Mouse (Mus musculus) intestine, embryonic 14.5 days (tissue): ENCODE results near the gene Fgf6. TPM values are rescaled to one million over a fixed set of nuclear protein-coding genes. Genes with fewer than 3 reads are reported as not detected.

Experiments
- ATAC-seq: fragments of 200-750 bp; cut with Nextera tagmentation; replicated peaks from 2 replicates; pipeline ENCODE4 v1.8.0; 2017; ENCODE audit warnings: low read depth, moderate number of reproducible peaks, moderate TSS enrichment, moderate library complexity; ENCODE audit not compliant: low FRiP score, low TSS enrichment
- DNase-seq: peaks from one replicate; pipeline ENCODE4 v3.0.0-alpha.2; 2018; ENCODE audit warnings: low spot score
- H3K27ac ChIP-seq: fragments of 300-500 bp; sonication (generic); 2 replicates; pipeline ENCODE4 v1.5.1; 2014; ENCODE audit warnings: low read depth, mild to moderate bottlenecking, control low read depth
- H3K27me3 ChIP-seq: fragments of 300-500 bp; sonication (generic); replicated peaks from 2 replicates; pipeline ENCODE4 v1.6.1; 2014; ENCODE audit warnings: low read length, control low read depth; ENCODE audit not compliant: control insufficient read depth, insufficient read depth
- H3K36me3 ChIP-seq: fragments of 300-500 bp; sonication (generic); 2 replicates; pipeline ENCODE4 v1.6.1; 2014; ENCODE audit warnings: low read length, control low read depth; ENCODE audit not compliant: control insufficient read depth, insufficient read depth
- H3K4me1 ChIP-seq: fragments of 300-500 bp; sonication (generic); replicated peaks from 2 replicates; pipeline ENCODE4 v1.6.1; 2014; ENCODE audit warnings: low read length, control low read depth, mixed read lengths; ENCODE audit not compliant: control insufficient read depth, insufficient read depth
- H3K4me2 ChIP-seq: fragments of 300-500 bp; sonication (generic); 2 replicates; pipeline ENCODE4 v1.6.1; 2014; ENCODE audit warnings: low read length
- H3K4me3 ChIP-seq: fragments of 300-500 bp; sonication (generic); 2 replicates; pipeline ENCODE4 v1.5.1; 2014; ENCODE audit warnings: low read depth, low read length, control low read depth, mixed read lengths
- H3K9ac ChIP-seq: fragments of 300-500 bp; sonication (generic); 2 replicates; pipeline ENCODE4 v1.6.1; 2014; ENCODE audit warnings: mild to moderate bottlenecking, low read length
- H3K9me3 ChIP-seq: fragments of 300-500 bp; sonication (generic); 2 replicates; pipeline ENCODE4 v1.6.1; 2016; ENCODE audit warnings: low read length, control low read depth; ENCODE audit not compliant: control insufficient read depth
- WGBS: fragments of 180-500 bp; shearing (Covaris S2); extraction: QIAGEN DNeasy Blood & Tissue Kit; methylation state at CpG from one replicate; pipeline ENCODE4 v1.1.7; 2014; 5-methylcytosine and 5-hydroxymethylcytosine counted together
- polyA plus RNA-seq: library from polyadenylated mRNA; unstranded; fragments of >200 nt; fragmentation: Nextera tagmentation; extraction: Ambion mirVana; gene quantifications from 2 replicates; pipeline ENCODE4 v1.2.1, GENCODE M21; 2014

Fgf6 gene
- 0.04 TPM in 1 of 2 replicates, not detected in the other for polyA plus RNA-seq

- WGBS: 77% methylated on average over 26 of the region's 26 CpGs
- ATAC-seq (no peak), DNase-seq (no peak)
- Histone ChIP-seq H3K9me3 (no peaks in the 10 kb centered on the region), H3K27ac (no peak within 1 kb of the TSS), H3K4me3 (no peak within 1 kb of the TSS), H3K27me3 (peaks cover 15% of the 10 kb centered on the region), H3K4me2 (no peak within 1 kb of the TSS), H3K4me1 (no peaks in the 10 kb centered on the region), H3K36me3 (no peaks in the 10 kb centered on the region), H3K9ac (no peak within 1 kb of the TSS)
Measured at GRCm38 (mm10) chr6:127014906-127015770, at the start of gene Fgf6. Gene Fgf6 (plus strand): TSS chr6:127015586.

- Histone ChIP-seq H3K4me3 (no peak overlapping the region), H3K4me2 (no peak overlapping the region), H3K27me3 (no peaks in the 10 kb centered on the region), H3K27ac (no peak overlapping the region), H3K36me3 (peaks cover 28% of the 10 kb centered on the region; the same call in 1 of the 2 replicates), H3K9me3 (no peaks in the 10 kb centered on the region), H3K4me1 (no peaks in the 10 kb centered on the region), H3K9ac (no peak overlapping the region)
- whole genome bisulfite sequencing: 87% methylated on average over 14 of the region's 14 CpGs
- ATAC-seq: no peak
- no peak for DNase-seq
Measured at GRCm38 (mm10) chr6:126966241-126967026, 49.0 kb upstream of the Fgf6 start.

GRCm38 (mm10) chr6:126981539-126982234 lies 33.7 kb upstream of the Fgf6 start:
- no peak for DNase-seq
- Histone ChIP-seq H3K27me3 (no peaks in the 10 kb centered on the region), H3K36me3 (peaks cover 8% of the 10 kb centered on the region; the same call in 1 of the 2 replicates), H3K4me1 (no peaks in the 10 kb centered on the region), H3K9me3 (no peaks in the 10 kb centered on the region), H3K9ac (no peak overlapping the region), H3K27ac (no peak overlapping the region), H3K4me3 (no peak overlapping the region), H3K4me2 (no peak overlapping the region)
- 54% methylated on average over 5 of the region's 5 CpGs for WGBS
- ATAC-seq: no peak

- no peaks in the 10 kb centered on the region for H3K9me3 ChIP-seq
- H3K36me3 ChIP-seq: no peaks in the 10 kb centered on the region
- no peak overlapping the region for H3K4me2 ChIP-seq
- 50% methylated on average over 2 of the region's 2 CpGs for WGBS
- no peaks in the 10 kb centered on the region for H3K4me1 ChIP-seq
- H3K4me3 ChIP-seq: no peak overlapping the region
- ATAC-seq (no peak), DNase-seq (no peak)
- H3K27me3 ChIP-seq: no peaks in the 10 kb centered on the region
- H3K9ac ChIP-seq: no peak overlapping the region
- H3K27ac ChIP-seq: no peak overlapping the region
Measured at GRCm38 (mm10) chr6:126993676-126994075, 21.7 kb upstream of the Fgf6 start.

GRCm38 (mm10) chr6:126995494-126995893 lies 19.9 kb upstream of the Fgf6 start:
- Histone ChIP-seq H3K36me3 (no peaks in the 10 kb centered on the region), H3K9ac (no peak overlapping the region), H3K9me3 (no peaks in the 10 kb centered on the region), H3K4me2 (no peak overlapping the region), H3K27ac (no peak overlapping the region), H3K4me1 (no peaks in the 10 kb centered on the region), H3K4me3 (no peak overlapping the region), H3K27me3 (no peaks in the 10 kb centered on the region)
- WGBS: 93% methylated on average over 3 of the region's 3 CpGs
- ATAC-seq: no peak
- no peak for DNase-seq

GRCm38 (mm10) chr6:126996399-126996798 lies 19.0 kb upstream of the Fgf6 start:
- WGBS: 59% methylated on average over 5 of the region's 5 CpGs
- H3K27me3 ChIP-seq: no peaks in the 10 kb centered on the region
- H3K9ac ChIP-seq: no peak overlapping the region
- ATAC-seq (no peak), DNase-seq (no peak)
- H3K4me1 ChIP-seq: no peaks in the 10 kb centered on the region
- H3K4me2 ChIP-seq: no peak overlapping the region
- H3K4me3 ChIP-seq: no peak overlapping the region
- H3K9me3 ChIP-seq: no peaks in the 10 kb centered on the region
- H3K27ac ChIP-seq: no peak overlapping the region
- H3K36me3 ChIP-seq: no peaks in the 10 kb centered on the region

GRCm38 (mm10) chr6:127005646-127006045 lies 9.7 kb upstream of the Fgf6 start:
- 81% methylated on average over 3 of the region's 3 CpGs for WGBS
- no peaks in the 10 kb centered on the region for H3K27me3 ChIP-seq
- DNase-seq (no peak), ATAC-seq (no peak)
- no peaks in the 10 kb centered on the region for H3K4me1 ChIP-seq
- no peak overlapping the region for H3K4me3 ChIP-seq
- H3K9me3 ChIP-seq: no peaks in the 10 kb centered on the region
- no peak overlapping the region for H3K27ac ChIP-seq
- H3K36me3 ChIP-seq: no peaks in the 10 kb centered on the region
- no peak overlapping the region for H3K9ac ChIP-seq
- H3K4me2 ChIP-seq: no peak overlapping the region

- Histone ChIP-seq H3K9ac (no peak overlapping the region), H3K4me2 (no peak overlapping the region), H3K36me3 (no peaks in the 10 kb centered on the region), H3K27ac (no peak overlapping the region), H3K27me3 (no peaks in the 10 kb centered on the region), H3K9me3 (no peaks in the 10 kb centered on the region), H3K4me1 (no peaks in the 10 kb centered on the region), H3K4me3 (no peak overlapping the region)
- WGBS: 74% methylated on average over 3 of the region's 3 CpGs
- no peak for ATAC-seq
- DNase-seq: no peak
Measured at GRCm38 (mm10) chr6:127006551-127006950, 8.8 kb upstream of the Fgf6 start.
